Mouse (Mus musculus): ENCODE results near the gene Gpr68. TPM values are rescaled to one million over a fixed set of nuclear protein-coding genes. Genes with fewer than 3 reads are reported as not detected.

Gene Gpr68
- polyA plus RNA-seq, 1 experiment: 24.2 TPM

- no peak for DNase-seq
- TF ChIP-seq CTCF (IDR thresholded peaks at IDR 0.05; ENCODE audit: borderline replicate concordance, insufficient read depth, low read depth, low read length): no peak
- TF ChIP-seq POLR2A (IDR thresholded peaks at IDR 0.05; ENCODE audit: borderline replicate concordance, insufficient read depth, low read length): no peak
- Histone ChIP-seq H3K27ac (ENCODE audit: insufficient read depth, low read length) (no peak overlapping the region), H3K27me3 (ENCODE audit: control insufficient read depth, insufficient read depth, low read length) (no peaks in the 10 kb centered on the region), H3K4me1 (ENCODE audit: control insufficient read depth, insufficient read depth, low read length) (peaks cover 10% of the 10 kb centered on the region), H3K4me3 (replicated peaks; ENCODE audit: insufficient read depth, low read depth, low read length) (no peak overlapping the region)
- WGBS: 71% methylated on average over 6 of the region's 6 CpGs
Measured at GRCm38 (mm10) chr12:100839926-100840325, 68.1 kb downstream of the Gpr68 start.

GRCm38 (mm10) chr12:100839079-100839600, 68.9 kb downstream of the Gpr68 start:
- TF ChIP-seq POLR2A (IDR thresholded peaks at IDR 0.05; ENCODE audit: borderline replicate concordance, insufficient read depth, low read length): no peak
- TF ChIP-seq CTCF (IDR thresholded peaks at IDR 0.05; ENCODE audit: borderline replicate concordance, insufficient read depth, low read depth, low read length): no peak
- Histone ChIP-seq H3K4me3 (replicated peaks; ENCODE audit: insufficient read depth, low read depth, low read length) (no peak overlapping the region), H3K4me1 (ENCODE audit: control insufficient read depth, insufficient read depth, low read length) (peaks cover 10% of the 10 kb centered on the region), H3K27me3 (ENCODE audit: control insufficient read depth, insufficient read depth, low read length) (no peaks in the 10 kb centered on the region), H3K27ac (ENCODE audit: insufficient read depth, low read length) (no peak overlapping the region)
- 49% methylated on average over 8 of the region's 8 CpGs for WGBS
- no peak for DNase-seq

- Histone ChIP-seq H3K4me3 (replicated peaks; ENCODE audit: insufficient read depth, low read depth, low read length) (no peak overlapping the region), H3K4me1 (ENCODE audit: control insufficient read depth, insufficient read depth, low read length) (peaks cover 10% of the 10 kb centered on the region), H3K27ac (ENCODE audit: insufficient read depth, low read length) (no peak overlapping the region), H3K27me3 (ENCODE audit: control insufficient read depth, insufficient read depth, low read length) (no peaks in the 10 kb centered on the region)
- WGBS: 91% methylated on average over 3 of the region's 3 CpGs
- TF ChIP-seq CTCF (IDR thresholded peaks at IDR 0.05; ENCODE audit: borderline replicate concordance, insufficient read depth, low read depth, low read length) (no peak), POLR2A (IDR thresholded peaks at IDR 0.05; ENCODE audit: borderline replicate concordance, insufficient read depth, low read length) (no peak)
- DNase-seq: no peak
Measured at GRCm38 (mm10) chr12:100837208-100837607, 70.8 kb downstream of the Gpr68 start.

GRCm38 (mm10) chr12:100831629-100832325, 76.2 kb downstream of the Gpr68 start:
- WGBS: 60% methylated on average over 8 of the region's 8 CpGs
- H3K27me3 ChIP-seq (ENCODE audit: control insufficient read depth, insufficient read depth, low read length): no peaks in the 10 kb centered on the region
- no peak overlapping the region for H3K4me3 ChIP-seq (replicated peaks; ENCODE audit: insufficient read depth, low read depth, low read length)
- no peak for TF ChIP-seq CTCF (IDR thresholded peaks at IDR 0.05; ENCODE audit: borderline replicate concordance, insufficient read depth, low read depth, low read length)
- TF ChIP-seq POLR2A (IDR thresholded peaks at IDR 0.05; ENCODE audit: borderline replicate concordance, insufficient read depth, low read length): no peak
- DNase-seq: no peak
- H3K27ac ChIP-seq (ENCODE audit: insufficient read depth, low read length): no peak overlapping the region
- no peaks in the 10 kb centered on the region; the same call in 1 of the 2 replicates for H3K4me1 ChIP-seq (ENCODE audit: control insufficient read depth, insufficient read depth, low read length)

GRCm38 (mm10) chr12:100831021-100831420, 77.0 kb downstream of the Gpr68 start:
- DNase-seq: no peak

More at GRCm38 (mm10) chr12:100831021-100831420, 77.0 kb downstream of the Gpr68 start:
- Histone ChIP-seq H3K4me1 (ENCODE audit: control insufficient read depth, insufficient read depth, low read length) (no peaks in the 10 kb centered on the region; the same call in 1 of the 2 replicates), H3K27ac (ENCODE audit: insufficient read depth, low read length) (no peak overlapping the region), H3K27me3 (ENCODE audit: control insufficient read depth, insufficient read depth, low read length) (no peaks in the 10 kb centered on the region), H3K4me3 (replicated peaks; ENCODE audit: insufficient read depth, low read depth, low read length) (no peak overlapping the region)
- TF ChIP-seq POLR2A (IDR thresholded peaks at IDR 0.05; ENCODE audit: borderline replicate concordance, insufficient read depth, low read length) (no peak), CTCF (IDR thresholded peaks at IDR 0.05; ENCODE audit: borderline replicate concordance, insufficient read depth, low read depth, low read length) (no peak)
- 81% methylated on average over 2 of the region's 2 CpGs for WGBS

Other genes with a start within 250 kb of the Gpr68 start
- gene Rps6ka5, start 181.2 kb downstream of the Gpr68 start, polyA plus RNA-seq (2012; rRNA removed): 22.9 and 25.0 TPM in 2 replicates
- gene Dglucy, start 129.1 kb downstream of the Gpr68 start, polyA plus RNA-seq (2012; rRNA removed): 7.4 and 7.5 TPM in 2 replicates
- 9.0 TPM in 2 replicates for gene Ccdc88c, start 120.9 kb upstream of the Gpr68 start, polyA plus RNA-seq (2012; rRNA removed)
- gene Ppp4r3a, start 175.5 kb upstream of the Gpr68 start, polyA plus RNA-seq (2012; rRNA removed): 35.1 and 36.8 TPM in 2 replicates

Measured in cerebellum, adult 2 months (tissue).